Mouse (Mus musculus): ENCODE results near the gene Schip1. TPM values are rescaled to one million over a fixed set of nuclear protein-coding genes. Genes with fewer than 3 reads are reported as not detected.
A peak's percentile ranks its signal among the peaks of the same experiment; 100 is the strongest.

Gene Schip1
- polyA plus RNA-seq, 1 experiment from 2014 or later = 2.3 TPM

GRCm38 (mm10) chr3:68511744-68512143 is 447.1 kb downstream of the Schip1 start:
- DNase-seq = no peak
- WGBS (ENCODE audit: insufficient replicate concordance) = 66% methylated on average over 4 of the region's 4 CpGs
- Histone ChIP-seq H3K9me3 (ENCODE audit: low read length) (no peaks in the 10 kb centered on the region), H3K9ac (replicated peaks) (no peak overlapping the region), H3K27me3 (ENCODE audit: insufficient read depth, low read length) (no peaks in the 10 kb centered on the region), H3K27ac (ENCODE audit: low read depth) (no peak overlapping the region), H3K4me2 (ENCODE audit: low read depth, low read length) (no peak overlapping the region), H3K4me3 (ENCODE audit: low read depth, low read length) (no peak overlapping the region), H3K36me3 (replicated peaks; ENCODE audit: insufficient read depth, low read length) (no peaks in the 10 kb centered on the region), H3K4me1 (ENCODE audit: insufficient read depth) (peaks cover 9% of the 10 kb centered on the region; the same call in 1 of the 2 replicates)
- TF ChIP-seq EP300 (IDR thresholded peaks at IDR 0.05; ENCODE audit: low read depth) (no peak), CTCF (IDR thresholded peaks at IDR 0.05; ENCODE audit: low read depth) (no peak)
- ATAC-seq = no peak

- ATAC-seq (no peak), DNase-seq (no peak)
- Histone ChIP-seq H3K27me3 (ENCODE audit: insufficient read depth, low read length) (no peaks in the 10 kb centered on the region), H3K9me3 (ENCODE audit: low read length) (no peaks in the 10 kb centered on the region), H3K4me1 (ENCODE audit: insufficient read depth) (peaks cover 6% of the 10 kb centered on the region; the same call in 1 of the 2 replicates), H3K9ac (replicated peaks) (no peak overlapping the region), H3K4me2 (ENCODE audit: low read depth, low read length) (no peak overlapping the region), H3K27ac (ENCODE audit: low read depth) (no peak overlapping the region), H3K36me3 (replicated peaks; ENCODE audit: insufficient read depth, low read length) (no peaks in the 10 kb centered on the region), H3K4me3 (ENCODE audit: low read depth, low read length) (no peak overlapping the region)
- TF ChIP-seq CTCF (IDR thresholded peaks at IDR 0.05; ENCODE audit: low read depth) (no peak), EP300 (IDR thresholded peaks at IDR 0.05; ENCODE audit: low read depth) (no peak)
- 87% methylated on average over 11 of the region's 11 CpGs for WGBS (ENCODE audit: insufficient replicate concordance)
These were observed 447.7 kb downstream of the Schip1 start for GRCm38 (mm10) chr3:68512327-68512726.

- no peaks in the 10 kb centered on the region for H3K27me3 ChIP-seq (ENCODE audit: insufficient read depth, low read length)
- peaks cover 6% of the 10 kb centered on the region; the same call in 1 of the 2 replicates for H3K4me1 ChIP-seq (ENCODE audit: insufficient read depth)
- H3K9me3 ChIP-seq (ENCODE audit: low read length) = no peaks in the 10 kb centered on the region
- no peaks in the 10 kb centered on the region for H3K36me3 ChIP-seq (replicated peaks; ENCODE audit: insufficient read depth, low read length)
- no peak overlapping the region for H3K27ac ChIP-seq (ENCODE audit: low read depth)
- no peak overlapping the region for H3K9ac ChIP-seq (replicated peaks)
- H3K4me3 ChIP-seq (ENCODE audit: low read depth, low read length) = no peak overlapping the region
- 53% methylated on average over 7 of the region's 7 CpGs for WGBS (ENCODE audit: insufficient replicate concordance)
- peak; percentile 63; the same call in 1 of the 2 replicates for ATAC-seq
- no peak overlapping the region for H3K4me2 ChIP-seq (ENCODE audit: low read depth, low read length)
- DNase-seq = no peak
- TF ChIP-seq CTCF (IDR thresholded peaks at IDR 0.05; ENCODE audit: low read depth) = no peak
- no peak for TF ChIP-seq EP300 (IDR thresholded peaks at IDR 0.05; ENCODE audit: low read depth)
These were observed 448.9 kb downstream of the Schip1 start for GRCm38 (mm10) chr3:68513340-68514119.

- Histone ChIP-seq H3K9me3 (ENCODE audit: low read length) (no peaks in the 10 kb centered on the region), H3K9ac (replicated peaks) (no peak overlapping the region), H3K36me3 (replicated peaks; ENCODE audit: insufficient read depth, low read length) (no peaks in the 10 kb centered on the region), H3K27ac (ENCODE audit: low read depth) (no peak overlapping the region), H3K27me3 (ENCODE audit: insufficient read depth, low read length) (no peaks in the 10 kb centered on the region), H3K4me2 (ENCODE audit: low read depth, low read length) (no peak overlapping the region), H3K4me3 (ENCODE audit: low read depth, low read length) (no peak overlapping the region), H3K4me1 (ENCODE audit: insufficient read depth) (peaks cover 2% of the 10 kb centered on the region; the same call in 1 of the 2 replicates)
- DNase-seq (no peak), ATAC-seq (no peak)
- 76% methylated on average over 3 of the region's 3 CpGs for WGBS (ENCODE audit: insufficient replicate concordance)
- no peak for TF ChIP-seq CTCF (IDR thresholded peaks at IDR 0.05; ENCODE audit: low read depth)
- no peak for TF ChIP-seq EP300 (IDR thresholded peaks at IDR 0.05; ENCODE audit: low read depth)
These were observed 449.5 kb downstream of the Schip1 start for GRCm38 (mm10) chr3:68514120-68514497.

- Histone ChIP-seq H3K9me3 (ENCODE audit: low read length) (no peaks in the 10 kb centered on the region), H3K4me3 (ENCODE audit: low read depth, low read length) (no peak overlapping the region), H3K27me3 (ENCODE audit: insufficient read depth, low read length) (no peaks in the 10 kb centered on the region), H3K4me1 (ENCODE audit: insufficient read depth) (no peaks in the 10 kb centered on the region), H3K36me3 (replicated peaks; ENCODE audit: insufficient read depth, low read length) (no peaks in the 10 kb centered on the region), H3K27ac (ENCODE audit: low read depth) (no peak overlapping the region), H3K4me2 (ENCODE audit: low read depth, low read length) (no peak overlapping the region), H3K9ac (replicated peaks) (no peak overlapping the region)
- ATAC-seq = no peak
- WGBS (ENCODE audit: insufficient replicate concordance) = 69% methylated on average over 3 of the region's 3 CpGs
- no peak for DNase-seq
- TF ChIP-seq CTCF (IDR thresholded peaks at IDR 0.05; ENCODE audit: low read depth) (no peak), EP300 (IDR thresholded peaks at IDR 0.05; ENCODE audit: low read depth) (no peak)
These were observed 450.1 kb downstream of the Schip1 start for GRCm38 (mm10) chr3:68514717-68515116.

GRCm38 (mm10) chr3:68516393-68517081 is 451.9 kb downstream of the Schip1 start:
- Histone ChIP-seq H3K4me2 (ENCODE audit: low read depth, low read length) (no peak overlapping the region), H3K27ac (ENCODE audit: low read depth) (no peak overlapping the region), H3K4me1 (ENCODE audit: insufficient read depth) (no peaks in the 10 kb centered on the region), H3K4me3 (ENCODE audit: low read depth, low read length) (no peak overlapping the region), H3K36me3 (replicated peaks; ENCODE audit: insufficient read depth, low read length) (no peaks in the 10 kb centered on the region), H3K27me3 (ENCODE audit: insufficient read depth, low read length) (no peaks in the 10 kb centered on the region), H3K9ac (replicated peaks) (no peak overlapping the region), H3K9me3 (ENCODE audit: low read length) (no peaks in the 10 kb centered on the region)
- DNase-seq = no peak
- ATAC-seq = no peak
- WGBS (ENCODE audit: insufficient replicate concordance) = 83% methylated on average over 12 of the region's 12 CpGs
- TF ChIP-seq CTCF (IDR thresholded peaks at IDR 0.05; ENCODE audit: low read depth) (no peak), EP300 (IDR thresholded peaks at IDR 0.05; ENCODE audit: low read depth) (no peak)
